Mouse (Mus musculus) Patski (cell line): ENCODE results near the gene Prmt8. TPM values are rescaled to one million over a fixed set of nuclear protein-coding genes. Genes with fewer than 3 reads are reported as not detected.

Experiments
- ATAC-seq: fragments of 100-300 bp; one replicate; pipeline ENCODE4 v1.8.0; 2021
- CTCF ChIA-PET: fragments of 350-600 bp; sonication (Branson Sonifier 250); formaldehyde crosslinking; loops from one replicate; lab custom pipeline; 2022; ENCODE audit warnings: inconsistent platforms; lab: Charles Lee
- POLR2A ChIA-PET: fragments of 350-600 bp; sonication (Branson Sonifier 250); formaldehyde crosslinking; loops from one replicate; lab custom pipeline; 2022; ENCODE audit warnings: antibody characterized with exemption, inconsistent platforms; lab: Charles Lee
- DNase-seq: peaks from one replicate; pipeline ENCODE4 v3.0.0-alpha.2; 2011; ENCODE audit warnings: low read depth, low spot score
- H3K27me3 ChIP-seq: fragments of 371-371 bp; one replicate; pipeline ENCODE4 v1.5.1; 2021
- CTCF ChIP-seq: fragments of 100-300 bp; IDR thresholded peaks from one replicate; pipeline ENCODE4 v1.5.1; 2021
- in situ Hi-C: fragments of 300-500 bp; cut with MboI; formaldehyde crosslinking; loops from 3 replicates; pipeline ENCODE4 v1.11.1; 2018; ENCODE audit warnings: low pct_unique_long_range_greater_than_20kb, mixed read lengths
- polyA plus RNA-seq: library from polyadenylated mRNA; unstranded; gene quantifications from one replicate; pipeline ENCODE4 v1.2.3, GENCODE M21; 2021

Prmt8 gene
- polyA plus RNA-seq, 1 experiment from 2014 or later: not detected

- ChIA-PET CTCF (no interaction called here), POLR2A (no interaction called here)
- no peak for TF ChIP-seq CTCF
- in situ Hi-C loops: no loop called here
- DNase-seq (no peak), ATAC-seq (no peak)
- H3K27me3 ChIP-seq: peaks cover 21% of the 10 kb centered on the region
Measured at GRCm38 (mm10) chr6:127739921-127740320, 29.4 kb downstream of the Prmt8 start.

GRCm38 (mm10) chr6:127735130-127735981 lies 33.9 kb downstream of the Prmt8 start:
- no peak for DNase-seq
- no peak for TF ChIP-seq CTCF
- H3K27me3 ChIP-seq: peaks cover 27% of the 10 kb centered on the region
- in situ Hi-C loops: no loop called here
- POLR2A ChIA-PET: interaction anchor here (0.6 kb wide), 1 partner anchor 436 kb away, joined by 4 read pairs; no protein-coding TSS in a partner anchor
- CTCF ChIA-PET: no interaction called here
- ATAC-seq: no peak

DNA sequence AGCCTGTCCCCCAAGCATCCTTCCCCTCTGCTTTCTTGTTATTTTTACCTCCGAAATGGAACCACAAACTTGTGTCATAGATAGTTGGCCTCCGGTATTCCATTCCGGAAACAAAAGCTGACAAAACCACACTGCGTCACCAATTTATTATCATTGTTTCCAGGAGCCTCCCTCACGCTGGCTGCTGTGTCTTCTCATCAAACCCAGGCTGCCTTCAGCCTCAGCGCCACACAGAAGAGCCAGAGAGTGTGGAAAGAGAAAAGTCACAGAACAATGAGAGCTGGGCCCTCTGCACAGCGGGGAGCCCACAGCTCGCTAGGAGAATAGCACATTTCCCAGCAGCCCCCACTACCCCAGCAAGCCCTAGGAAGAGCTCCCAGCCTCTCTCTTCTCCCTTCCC lies 46.1 kb downstream of the Prmt8 start:
- TF ChIP-seq CTCF: no peak
- no peak for DNase-seq
- ATAC-seq: no peak
- ChIA-PET CTCF (no interaction called here), POLR2A (no interaction called here)
- no peaks in the 10 kb centered on the region for H3K27me3 ChIP-seq
- in situ Hi-C loops: no loop called here

GRCm38 (mm10) chr6:127719875-127720274 lies 49.4 kb downstream of the Prmt8 start:
- in situ Hi-C loops: no loop called here
- peaks cover 2% of the 10 kb centered on the region for H3K27me3 ChIP-seq
- ChIA-PET POLR2A (no interaction called here), CTCF (no interaction called here)
- no peak for DNase-seq
- no peak for TF ChIP-seq CTCF
- ATAC-seq: no peak

- peaks cover 2% of the 10 kb centered on the region for H3K27me3 ChIP-seq
- ChIA-PET POLR2A (interaction anchor here (0.5 kb wide), 1 partner anchor 9 kb away, joined by 3 read pairs; no protein-coding TSS in a partner anchor), CTCF (interaction anchor here (1.6 kb wide), 1 partner anchor 9 kb away, joined by 3 read pairs; no protein-coding TSS in a partner anchor)
- TF ChIP-seq CTCF: no peak
- ATAC-seq (no peak), DNase-seq (no peak)
- in situ Hi-C loops: no loop called here
Measured at GRCm38 (mm10) chr6:127717239-127718137, 51.8 kb downstream of the Prmt8 start.

GRCm38 (mm10) chr6:127715428-127715827 lies 53.8 kb downstream of the Prmt8 start:
- CTCF ChIA-PET: no interaction called here
- H3K27me3 ChIP-seq: peaks cover 2% of the 10 kb centered on the region
- in situ Hi-C loops: no loop called here
- no peak for ATAC-seq
- POLR2A ChIA-PET: no interaction called here
- no peak for TF ChIP-seq CTCF
- DNase-seq: no peak

DNA sequence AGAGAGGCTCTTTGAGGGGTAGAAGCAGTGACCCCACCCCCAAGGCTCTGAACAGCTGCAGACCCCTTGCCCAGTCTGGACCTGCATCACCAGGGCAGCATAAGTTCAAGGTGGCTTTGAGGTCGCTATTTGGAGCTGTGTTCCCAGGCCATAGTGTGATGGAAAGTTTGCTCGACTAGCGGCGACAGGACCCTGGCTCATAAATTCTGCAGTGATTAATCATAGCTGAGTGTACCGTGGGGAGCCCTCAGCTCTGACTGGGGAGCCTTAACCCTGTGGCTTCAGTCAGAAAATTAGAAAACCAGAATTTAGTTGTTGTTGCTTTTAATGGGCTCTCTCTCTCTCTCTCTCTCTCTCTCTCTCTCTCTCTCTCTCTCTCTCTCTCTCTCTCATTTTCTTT lies 54.4 kb downstream of the Prmt8 start:
- POLR2A ChIA-PET: no interaction called here
- in situ Hi-C loops: no loop called here
- CTCF ChIA-PET: no interaction called here
- H3K27me3 ChIP-seq: peaks cover 5% of the 10 kb centered on the region
- DNase-seq (no peak), ATAC-seq (no peak)
- TF ChIP-seq CTCF: no peak

GRCm38 (mm10) chr6:127708218-127708628 lies 61.0 kb downstream of the Prmt8 start:
- ATAC-seq (no peak), DNase-seq (no peak)
- CTCF ChIA-PET: interaction anchor here (1.3 kb wide), 1 partner anchor 10 kb away, joined by 3 read pairs; no protein-coding TSS in a partner anchor
- peaks cover 39% of the 10 kb centered on the region for H3K27me3 ChIP-seq
- TF ChIP-seq CTCF: no peak
- POLR2A ChIA-PET: no interaction called here
- in situ Hi-C loops: no loop called here

GRCm38 (mm10) chr6:127701036-127701783 lies 68.1 kb downstream of the Prmt8 start:
- peaks cover 23% of the 10 kb centered on the region for H3K27me3 ChIP-seq
- ATAC-seq (no peak), DNase-seq (no peak)
- TF ChIP-seq CTCF: no peak
- in situ Hi-C loops: no loop called here
- ChIA-PET POLR2A (no interaction called here), CTCF (no interaction called here)

- ATAC-seq (no peak), DNase-seq (no peak)
- no peak for TF ChIP-seq CTCF
- POLR2A ChIA-PET: interaction anchor here (0.6 kb wide), 1 partner anchor 15 kb away, joined by 3 read pairs; no protein-coding TSS in a partner anchor
- in situ Hi-C loops: no loop called here
- CTCF ChIA-PET: no interaction called here
- peaks cover 6% of the 10 kb centered on the region for H3K27me3 ChIP-seq
Measured at GRCm38 (mm10) chr6:127693681-127694080, 75.6 kb downstream of the Prmt8 start.
